Comparison of ENCODE assay signal across 8 mouse cellular contexts in genomic region chr15:80004644-80005340, GRCm38 (mm10). TPM values are rescaled to one million over a fixed set of nuclear protein-coding genes. Genes with fewer than 3 reads are reported as not detected.
A peak's percentile ranks its signal among the peaks of the same experiment; 100 is the strongest.
DNase-seq lines count a peak whose midpoint lies in the region; ATAC-seq and TF ChIP-seq lines count a peak whose summit lies in the region.

No protein-coding gene starts in this region.

- no peaks in the 10 kb centered on the region for H3K27me3 ChIP-seq in megakaryocyte, embryonic 14.5 days (replicated peaks)
- H3K27me3 ChIP-seq in heart, embryonic 15.5 days, result peaks cover 9% of the 10 kb centered on the region

- 25% methylated on average over 14 of the region's 14 CpGs for WGBS in heart, embryonic 15.5 days
- 33% methylated on average over 14 of the region's 14 CpGs for WGBS in olfactory bulb, adult 2 months

- H3K4me2 ChIP-seq in heart, embryonic 15.5 days, result peak overlapping the region; percentile 34

- H3K4me3 ChIP-seq in megakaryocyte, embryonic 14.5 days (replicated peaks), result peak overlapping the region; percentile 89
- no peak overlapping the region for H3K4me3 ChIP-seq in heart, embryonic 15.5 days
- no peak overlapping the region for H3K4me3 ChIP-seq in olfactory bulb, adult 2 months (ENCODE audit: insufficient read depth, low read depth, low read length)

- no peak for TF ChIP-seq POLR2A in olfactory bulb, adult 2 months (IDR thresholded peaks at IDR 0.05; ENCODE audit: insufficient read depth, low read depth, low read length)

- H3K9ac ChIP-seq in heart, embryonic 15.5 days, result 0 out of 2 replicates have a peak overlapping the region, but pooled peaks have one; percentile 7

- intact Hi-C loops in left cerebral cortex, postnatal 36 days (cut with DNase I), result no loop called here

- no peak for TF ChIP-seq CTCF in olfactory bulb, adult 2 months (IDR thresholded peaks at IDR 0.05; ENCODE audit: insufficient read depth, low read depth, low read length)

- peak; percentile 69 for DNase-seq in kidney, postnatal 10 days
- no peak for DNase-seq in left cerebral cortex, postnatal 36 days (ENCODE audit: low spot score in 2 of 2)
- DNase-seq in left cerebral cortex, adult 8-10 months (ENCODE audit: low spot score in 2 of 2), result no peak
- no peak for DNase-seq in layer of hippocampus, adult 9-10 months (ENCODE audit: low spot score)

- peaks cover 96% of the 10 kb centered on the region for H3K36me3 ChIP-seq in megakaryocyte, embryonic 14.5 days (replicated peaks; ENCODE audit: low read length)
- H3K36me3 ChIP-seq in heart, embryonic 15.5 days, result no peaks in the 10 kb centered on the region

- no peak for ATAC-seq in megakaryocyte, adult 5-6 weeks (ENCODE audit: poor library complexity, severe bottlenecking)
- ATAC-seq in heart, embryonic 15.5 days (replicated peaks; ENCODE audit: insufficient number of reproducible peaks, insufficient read depth, low FRiP score, low read depth), result peak; percentile 47

- H3K4me1 ChIP-seq in megakaryocyte, embryonic 14.5 days, result peaks cover 99% of the 10 kb centered on the region
- H3K4me1 ChIP-seq in heart, embryonic 15.5 days (replicated peaks), result peaks cover 52% of the 10 kb centered on the region
- H3K4me1 ChIP-seq in olfactory bulb, adult 2 months (ENCODE audit: control insufficient read depth, insufficient read depth, low read length), result peaks cover 22% of the 10 kb centered on the region

- H3K9me3 ChIP-seq in megakaryocyte, embryonic 14.5 days, result no peaks in the 10 kb centered on the region
- H3K9me3 ChIP-seq in heart, embryonic 15.5 days (replicated peaks), result no peaks in the 10 kb centered on the region

- peak overlapping the region; percentile 78 for H3K27ac ChIP-seq in heart, embryonic 15.5 days
- H3K27ac ChIP-seq in olfactory bulb, adult 2 months (ENCODE audit: insufficient read depth, low read depth, low read length), result peak overlapping the region; percentile 23; the same call in 1 of the 2 replicates

RNA-seq across cellular contexts. Expression of gene Pdgfb, which starts 10.0 kb away (rescaled TPM):
- polyA plus RNA-seq in megakaryocyte, embryonic 14.5 days (2012; ENCODE audit: insufficient read depth, low replicate concordance), result 107 and 125 TPM in 2 replicates
- 1.3 and 1.6 TPM in 2 replicates for total RNA-seq in megakaryocyte, adult 5-6 weeks (2015)
- 0.40 and 1.7 TPM in 2 replicates for total RNA-seq in megakaryocyte, adult 5-6 weeks (2017)
- polyA plus RNA-seq in heart, embryonic 15.5 days (2015; fragmentation: Nextera tagmentation; extraction: Ambion mirVana), result 3.7 and 4.0 TPM in 2 replicates
- not detected in 2 replicates for polyA plus RNA-seq in olfactory bulb, adult 2 months (2012; ENCODE audit: insufficient read depth, insufficient read length, low replicate concordance, missing spikeins)
- 10 to 100 TPM; 31.3 to 32.4 TPM for total RNA-seq in left cerebral cortex, postnatal 36 days (2021)
- 10 to 100 TPM; 26.4 to 31.9 (median 28.1) TPM for total RNA-seq in left cerebral cortex, adult 8-10 months (2022)

RNA-seq across cellular contexts. Expression of gene Cbx7, which starts 33.9 kb away (rescaled TPM):
- polyA plus RNA-seq in megakaryocyte, embryonic 14.5 days (2012; ENCODE audit: insufficient read depth, low replicate concordance), result 2.2 and 5.7 TPM in 2 replicates
- 4.9 and 5.5 TPM in 2 replicates for total RNA-seq in megakaryocyte, adult 5-6 weeks (2015)
- total RNA-seq in megakaryocyte, adult 5-6 weeks (2017), result 3.9 and 7.0 TPM in 2 replicates
- 0.63 and 1.9 TPM in 2 replicates for polyA plus RNA-seq in heart, embryonic 15.5 days (2015; fragmentation: Nextera tagmentation; extraction: Ambion mirVana)
- not detected in 2 replicates for polyA plus RNA-seq in olfactory bulb, adult 2 months (2012; ENCODE audit: insufficient read depth, insufficient read length, low replicate concordance, missing spikeins)
- total RNA-seq in left cerebral cortex, postnatal 36 days (2021), result 10 to 100 TPM; 40.5 to 46.5 TPM
- total RNA-seq in left cerebral cortex, adult 8-10 months (2022), result 10 to 100 TPM; 51.4 to 59.9 (median 55.5) TPM

Comparison
In these comparisons a context has a peak if more than half of its experiments do, and no peak if none do; other contexts are left out.
1. RNA of gene Pdgfb, which starts 10.0 kb away (total RNA-seq): 31.3 to 32.4 TPM in left cerebral cortex, postnatal 36 days and 26.4 to 31.9 TPM in left cerebral cortex, adult 8-10 months; 0.40 to 1.7 TPM in megakaryocyte, adult 5-6 weeks; every median in the first group is over 10 times any median in the second.
2. RNA of gene Cbx7, which starts 33.9 kb away (total RNA-seq): 51.4 to 59.9 TPM in left cerebral cortex, adult 8-10 months and 40.5 to 46.5 TPM in left cerebral cortex, postnatal 36 days; 3.9 to 7.0 TPM in megakaryocyte, adult 5-6 weeks; every median in the first group is over 4 times any median in the second.